Mouse (Mus musculus): ENCODE measurements around the gene Rpl36.
A peak's percentile ranks its signal among the peaks of the same experiment; 100 is the strongest.
"Not testable (repeated sequence)": the region's sequence is repeated elsewhere in the genome, so short reads cannot be mapped to it uniquely, and the experiment has no call there.

Rpl36 gene

DNA sequence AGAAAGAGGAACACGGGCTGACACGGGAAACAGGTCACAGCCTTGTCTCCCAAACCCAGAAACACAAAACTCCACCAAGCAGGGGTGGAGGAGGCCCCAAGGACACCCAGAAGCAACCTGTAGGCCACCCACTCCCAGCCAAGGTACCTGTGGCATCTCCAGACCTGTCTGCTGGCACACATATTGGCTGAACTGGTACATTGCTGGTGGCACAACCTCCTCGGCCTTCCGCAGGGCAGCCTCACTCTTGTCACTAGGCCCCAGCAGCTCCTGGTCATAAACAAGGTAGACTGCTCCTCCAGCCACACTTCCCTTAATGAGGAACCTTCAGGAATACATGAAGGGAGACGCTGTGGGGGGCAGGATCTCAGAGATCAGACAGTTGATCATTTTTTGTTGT is 4.5 kb upstream of the Rpl36 start:
- DNase-seq (ENCODE audit: low spot score) = no peak

DNA sequence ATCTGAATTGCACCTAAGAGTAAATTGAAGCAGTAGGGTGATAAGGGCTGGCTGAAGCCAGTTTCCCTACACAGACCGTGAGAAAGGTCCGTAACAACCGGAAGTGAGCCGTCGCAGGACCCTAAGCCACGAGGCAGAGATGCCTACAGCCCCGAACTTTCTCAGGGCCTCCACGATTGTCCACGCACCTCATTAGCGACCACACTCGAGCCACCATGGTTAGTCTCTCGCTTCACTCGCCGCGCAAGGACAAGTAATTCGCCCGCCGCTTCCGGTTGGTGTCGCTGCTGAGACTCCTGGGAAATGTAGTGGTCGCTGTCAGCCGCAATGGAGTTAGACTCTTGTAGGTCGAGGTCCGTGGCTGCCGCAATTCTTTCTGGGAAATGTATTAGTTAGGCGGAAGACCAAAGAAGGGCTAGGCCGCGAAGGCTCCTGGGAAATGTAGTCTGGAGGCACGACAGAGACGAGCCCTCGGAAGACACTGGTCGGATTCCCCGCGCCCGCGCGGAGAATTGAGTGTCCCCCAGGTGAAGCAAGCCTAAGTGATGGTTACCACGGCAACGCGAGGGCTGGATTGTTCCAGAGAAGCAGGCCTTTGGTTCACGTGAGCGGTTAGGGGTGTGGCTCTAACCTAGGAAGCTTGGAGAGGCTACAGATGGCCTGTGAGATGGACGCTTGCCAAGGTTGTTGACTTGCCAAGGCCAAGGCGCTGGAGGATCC is 3.6 kb upstream of the Rpl36 start, which contains the start of gene 2410015M20Rik:
TSS of gene 2410015M20Rik (minus strand) at position 320 of the 720 bp plus-strand sequence.
- DNase-seq (ENCODE audit: low spot score) = peak; percentile 95

DNA sequence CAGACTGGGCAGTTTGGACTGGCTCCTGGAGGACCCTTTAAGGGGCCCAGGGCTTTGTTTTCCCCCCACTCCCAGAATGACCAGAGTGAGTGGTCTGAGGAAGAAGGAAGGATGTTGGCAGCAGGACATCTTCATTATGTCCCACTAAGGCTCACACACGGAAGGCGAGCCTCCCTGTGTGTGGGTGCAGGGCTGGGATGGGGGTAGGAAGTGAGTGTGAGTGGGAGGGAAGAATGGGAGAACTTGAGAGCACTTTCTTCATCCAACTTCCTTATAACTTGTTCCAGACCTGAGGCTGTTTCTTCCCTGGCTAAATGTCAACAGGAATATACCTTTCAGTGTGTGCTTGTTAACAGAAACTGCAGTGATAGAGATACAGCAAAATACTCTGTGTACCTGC is 1.9 kb upstream of the Rpl36 start:
- no peak for DNase-seq (ENCODE audit: low spot score)

DNA sequence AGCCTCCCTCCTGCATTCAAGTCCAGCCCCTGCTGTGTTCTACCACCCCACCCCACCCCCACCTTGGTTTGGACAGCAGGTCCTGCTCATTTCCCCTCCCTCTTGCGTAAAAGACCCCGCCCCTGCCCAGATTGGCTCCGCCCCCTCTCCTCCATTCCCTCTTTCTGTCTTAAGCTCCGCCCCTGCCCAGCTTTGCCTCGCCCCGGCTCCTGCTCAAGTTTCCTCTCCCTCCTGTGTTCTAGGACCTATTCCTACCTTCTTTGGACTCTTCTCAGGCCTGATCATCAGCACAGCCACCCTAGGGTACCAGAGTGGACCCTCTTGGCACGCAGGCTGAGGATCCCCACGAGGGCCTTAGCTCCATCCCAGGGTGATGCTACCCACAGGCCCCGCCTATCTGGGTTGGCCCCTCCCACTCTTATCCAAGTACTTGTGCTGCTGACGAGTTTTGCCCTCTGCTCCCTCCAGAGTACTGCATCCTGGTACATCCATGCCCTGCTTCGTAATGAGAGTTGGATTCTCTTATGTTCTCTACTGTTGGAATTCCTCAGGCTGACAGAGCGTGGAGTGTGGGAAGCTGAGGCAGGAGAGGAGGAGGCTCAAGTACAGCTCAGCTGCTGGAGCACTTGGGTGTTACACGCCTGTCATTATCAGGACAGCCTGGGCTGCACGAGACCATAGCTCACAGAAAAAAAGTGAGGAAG is 1.2 kb upstream of the Rpl36 start:
- peak; percentile 55 for DNase-seq (ENCODE audit: low spot score)

DNA sequence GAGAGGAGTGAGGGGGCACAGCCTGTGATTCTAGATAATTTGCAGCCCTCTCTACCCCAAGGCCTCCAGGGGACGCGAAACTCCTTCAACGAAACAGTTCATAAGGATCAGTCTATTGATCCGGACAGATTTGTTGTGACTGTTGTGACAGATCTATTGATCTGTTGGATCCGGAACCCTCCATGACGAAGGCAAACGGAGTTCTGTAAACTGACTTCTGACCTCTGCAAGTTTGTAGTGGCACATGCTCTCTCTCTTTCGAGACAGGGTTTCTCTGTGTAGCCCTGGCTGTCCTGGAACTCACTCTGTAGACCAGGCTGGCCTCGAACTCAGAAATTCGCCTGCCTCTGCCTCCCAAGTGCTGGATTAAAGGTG is 664 bp upstream of the Rpl36 start:
- not testable (repeated sequence) for DNase-seq (ENCODE audit: low spot score)

DNA sequence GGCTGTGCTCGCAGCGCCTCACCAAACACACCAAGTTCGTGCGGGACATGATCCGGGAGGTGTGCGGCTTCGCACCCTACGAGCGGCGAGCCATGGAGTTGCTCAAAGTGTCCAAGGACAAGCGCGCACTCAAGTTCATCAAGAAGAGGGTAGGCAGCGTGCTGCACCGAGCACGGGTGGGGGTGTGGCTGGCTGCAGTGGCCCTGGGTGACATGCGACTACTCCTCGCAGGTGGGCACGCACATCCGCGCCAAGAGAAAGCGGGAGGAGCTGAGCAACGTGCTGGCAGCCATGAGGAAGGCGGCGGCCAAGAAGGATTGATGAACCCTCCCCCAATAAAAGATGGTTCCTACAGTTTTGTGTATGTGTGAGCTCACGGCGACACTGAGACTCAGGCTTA is 677 bp downstream of the Rpl36 start:
- DNase-seq (ENCODE audit: low spot score) = not testable (repeated sequence)

DNA sequence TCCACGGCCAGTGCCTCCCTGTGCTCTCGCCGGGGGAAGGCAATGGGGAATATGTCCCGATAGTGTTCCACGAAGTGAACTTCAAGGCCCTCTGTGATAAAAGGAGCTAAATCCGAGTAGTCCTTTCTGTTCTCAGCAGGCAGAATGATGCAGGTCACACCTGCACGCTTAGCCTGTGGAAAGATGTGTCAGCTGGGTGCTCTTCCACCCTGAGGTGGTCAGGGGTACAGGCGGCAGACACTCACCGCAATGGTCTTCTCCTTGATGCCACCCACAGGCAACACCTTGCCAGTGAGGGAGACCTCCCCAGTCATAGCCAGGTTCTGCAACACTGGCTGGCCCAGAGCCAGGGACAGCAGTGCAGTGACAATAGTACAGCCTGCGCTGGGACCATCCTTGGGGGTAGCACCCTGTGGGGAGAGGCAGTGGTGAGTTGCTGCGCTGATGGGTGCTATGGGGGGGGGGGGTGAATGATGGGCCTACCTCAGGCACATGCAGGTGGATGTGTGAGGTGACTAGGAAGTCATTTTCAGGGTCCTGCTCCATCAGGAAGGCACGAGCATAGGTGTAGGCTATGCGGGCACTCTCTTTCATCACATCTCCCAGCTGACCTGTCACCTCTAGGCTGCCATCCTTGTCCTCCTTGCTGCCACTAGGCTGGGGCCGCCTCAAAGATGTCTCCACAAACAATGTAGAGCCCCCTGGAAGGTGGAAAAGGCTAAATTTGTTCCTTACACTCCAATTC is 1.3 kb downstream of the Rpl36 start:
- no peak for DNase-seq (ENCODE audit: low spot score)

DNA sequence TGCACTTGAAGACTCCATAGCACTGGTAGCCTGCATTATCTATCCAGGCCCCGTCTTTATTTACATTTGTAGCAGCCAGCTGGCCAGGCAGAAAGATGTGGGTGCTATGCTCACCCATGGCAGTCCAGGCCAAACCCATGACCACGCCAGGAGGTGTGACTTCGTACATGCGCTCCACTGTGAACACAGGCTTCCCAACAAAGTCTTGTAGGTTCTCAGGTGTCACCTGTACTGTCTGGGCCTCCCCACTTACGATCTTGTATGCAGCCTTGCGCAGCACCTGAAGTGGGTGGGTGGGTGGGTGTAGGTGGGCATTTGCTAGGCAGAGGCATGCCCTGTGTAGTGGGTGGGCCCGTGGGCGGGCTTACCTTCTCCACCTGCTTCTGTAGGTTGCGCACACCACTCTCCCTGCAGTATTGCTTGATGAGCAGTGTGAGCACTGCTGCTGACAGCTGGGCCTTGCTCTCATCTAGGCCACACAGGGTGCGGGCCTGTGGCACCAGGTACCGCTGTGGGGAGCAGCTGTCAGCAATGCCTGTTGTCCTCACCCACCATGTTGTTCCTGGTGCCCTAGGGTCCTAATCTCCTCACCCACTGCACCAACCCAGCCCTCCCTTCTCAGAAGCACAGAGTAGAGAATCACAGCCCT is 2.0 kb downstream of the Rpl36 start:
- DNase-seq (ENCODE audit: low spot score) = no peak

DNA sequence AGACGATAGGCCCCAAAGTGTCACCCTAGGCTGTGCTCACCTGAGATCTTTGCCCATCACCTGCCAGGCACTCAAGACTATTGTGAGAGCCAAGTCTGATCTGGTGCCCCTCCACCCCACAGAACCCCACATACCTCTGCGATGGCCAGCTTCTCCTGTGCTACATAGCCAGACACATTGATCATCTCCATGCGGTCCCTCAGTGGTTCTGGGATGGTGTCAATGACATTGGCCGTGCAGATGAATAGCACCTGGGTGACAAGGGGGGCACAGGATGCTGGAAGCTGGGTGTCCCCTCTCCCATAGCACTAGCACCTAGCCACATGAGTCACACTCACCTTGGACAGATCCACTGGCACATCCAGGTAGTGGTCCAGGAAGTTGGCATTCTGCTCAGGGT is 2.6 kb downstream of the Rpl36 start:
- DNase-seq (ENCODE audit: low spot score) = no peak

DNA sequence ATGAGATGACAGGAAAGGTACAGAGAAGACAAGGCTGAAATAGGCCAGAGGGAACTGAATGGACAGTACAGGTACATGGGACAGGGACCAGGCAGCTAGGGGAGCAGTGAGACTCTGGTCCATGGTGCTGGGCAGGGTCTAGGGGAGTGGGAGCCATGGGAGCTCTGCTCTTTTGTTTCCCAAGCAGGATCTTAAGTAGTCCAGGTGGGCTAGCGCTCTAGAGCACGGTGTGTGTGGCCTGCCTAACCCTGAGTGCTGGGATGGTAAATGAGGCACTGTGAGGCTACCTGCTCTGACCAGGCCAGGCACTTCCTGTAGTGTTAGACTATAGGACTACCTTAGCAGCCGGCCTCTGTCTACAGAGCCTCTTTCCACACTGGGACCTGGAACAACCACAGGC is 3.5 kb downstream of the Rpl36 start:
- no peak for DNase-seq (ENCODE audit: low spot score)

DNA sequence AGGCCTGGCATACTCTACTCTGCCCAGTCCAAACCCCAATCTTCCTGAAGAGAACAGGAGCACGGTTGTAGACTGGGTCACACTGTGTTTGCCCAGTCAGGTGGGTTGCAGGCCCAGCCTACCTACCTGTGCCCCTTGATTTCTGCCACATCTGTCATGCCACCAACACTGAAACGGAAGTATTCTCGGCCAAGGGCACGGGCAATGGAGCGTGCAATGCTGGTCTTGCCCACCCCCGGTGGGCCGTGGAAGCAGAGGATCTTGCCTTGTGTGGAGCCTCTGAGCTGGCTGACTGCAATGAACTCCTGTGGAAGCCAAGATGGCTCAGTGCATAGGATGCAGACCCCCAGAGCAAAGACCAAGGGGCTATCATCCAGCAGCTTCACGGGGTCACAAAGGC is 4.4 kb downstream of the Rpl36 start:
- no peak for DNase-seq (ENCODE audit: low spot score)

DNA sequence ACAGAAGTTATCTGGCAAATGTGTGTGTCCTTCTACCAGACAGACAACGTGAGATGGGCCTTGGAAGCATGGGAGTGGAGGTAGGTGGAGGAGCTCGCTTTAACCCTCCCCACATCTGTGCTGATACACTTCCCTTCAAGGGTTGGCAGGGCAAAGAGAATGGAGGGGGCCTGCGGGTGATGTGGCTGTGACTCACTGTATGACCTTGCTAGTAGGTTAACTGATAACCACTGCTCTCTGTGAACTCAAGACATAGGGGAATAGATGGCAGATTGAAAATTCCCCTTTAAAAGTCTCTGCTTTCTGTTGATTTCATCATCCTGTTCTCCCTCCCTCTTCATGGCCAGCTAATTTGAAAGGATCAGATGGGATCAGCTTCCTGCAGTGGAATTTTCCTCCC is 12.3 kb downstream of the Rpl36 start:
- DNase-seq (ENCODE audit: low spot score) = no peak

DNA sequence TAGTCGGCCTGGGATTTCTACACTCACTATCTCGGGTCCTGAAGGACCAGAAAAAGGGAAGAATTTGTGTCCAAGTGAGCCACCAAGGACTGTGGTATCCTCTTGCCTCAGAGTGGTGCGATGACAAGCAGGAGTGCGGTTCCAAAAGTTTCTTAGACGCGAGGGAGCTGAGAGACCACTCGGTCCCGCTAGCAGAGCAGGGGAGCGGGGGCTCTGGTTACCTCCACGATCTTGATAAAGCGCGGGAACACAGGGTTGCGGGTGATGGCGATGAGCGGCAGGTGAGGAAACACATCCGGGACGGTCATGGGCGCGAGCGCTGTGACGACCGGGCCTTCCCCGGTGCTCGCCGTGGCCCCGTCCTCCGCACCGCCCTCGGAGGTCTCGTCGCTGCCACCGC is 13.0 kb downstream of the Rpl36 start:
- no peak for DNase-seq (ENCODE audit: low spot score)

DNA sequence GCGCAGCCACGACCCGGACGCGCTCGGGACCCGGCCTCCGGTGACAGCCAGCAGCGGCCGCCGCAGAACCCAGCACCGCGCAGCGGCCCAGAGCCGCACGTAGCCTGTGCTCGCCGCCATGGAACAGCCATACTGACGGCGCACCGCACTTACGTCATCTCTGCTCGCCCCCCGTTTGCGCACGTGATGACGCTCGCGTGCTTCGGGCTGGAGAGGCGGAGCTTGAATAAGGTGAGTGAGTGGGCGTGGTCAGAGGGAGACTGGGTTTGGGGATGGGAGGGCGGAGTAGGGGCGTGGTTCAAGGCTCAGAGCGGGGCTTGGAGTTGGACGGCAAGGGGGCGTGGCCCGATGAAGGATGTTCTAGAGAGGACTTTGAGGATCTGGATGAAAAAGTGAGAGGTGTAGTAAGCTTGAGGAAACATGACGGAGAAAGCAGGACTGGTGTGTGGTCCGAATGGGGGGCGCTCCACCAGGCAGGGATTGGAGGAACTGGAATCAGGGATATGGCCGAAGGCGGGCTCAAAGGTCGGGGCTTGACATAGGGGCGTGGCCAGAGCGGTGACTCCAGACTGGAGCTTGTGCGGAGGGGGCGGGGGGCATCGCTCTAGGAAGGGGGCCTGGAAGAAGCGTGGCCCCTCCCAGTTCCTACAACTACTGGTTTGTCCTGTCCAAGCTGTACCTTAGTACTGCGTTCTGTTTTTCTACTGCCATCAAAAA is 13.7 kb downstream of the Rpl36 start, which contains the start of gene Lonp1:
TSS of gene Lonp1 (minus strand) at position 134 of the 717 bp plus-strand sequence.
- DNase-seq (ENCODE audit: low spot score) = peak; percentile 98

DNA sequence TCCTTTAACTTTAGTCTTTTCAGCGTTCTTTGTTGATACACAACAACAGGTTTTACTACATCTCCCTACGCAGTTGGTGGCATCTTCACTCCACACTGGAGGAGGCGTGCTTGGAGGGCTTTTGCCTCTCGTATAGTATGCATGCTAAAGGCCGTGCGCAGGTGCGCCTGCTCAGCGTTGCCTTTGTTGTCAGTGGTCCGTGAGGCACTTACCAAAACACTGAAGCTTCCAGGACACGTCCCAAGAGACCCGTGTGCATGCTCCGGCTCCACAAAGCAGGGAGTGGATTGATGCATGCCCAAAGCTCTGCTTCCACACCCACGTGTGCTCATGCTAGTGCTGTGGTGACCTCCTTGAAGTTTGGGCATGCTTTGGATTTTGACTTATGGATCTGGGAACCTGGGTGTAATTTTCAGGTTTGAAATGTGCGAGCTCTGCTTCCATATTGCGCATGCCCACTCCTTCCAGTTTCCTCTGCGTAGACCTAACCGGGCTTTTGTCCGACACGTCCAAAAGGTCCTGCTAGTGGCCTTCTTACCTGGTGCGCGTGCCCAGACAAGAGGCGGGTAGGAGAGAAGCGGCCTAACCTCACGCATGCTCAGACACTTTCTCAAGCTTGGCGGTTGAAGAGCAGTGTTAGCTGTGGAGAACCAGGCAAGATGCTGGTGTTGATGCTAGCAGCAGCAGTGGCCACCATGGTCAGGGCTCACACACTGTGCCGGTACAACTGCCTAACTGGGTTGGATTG is 14.5 kb downstream of the Rpl36 start, which contains the start of gene Catsperd:
TSS of gene Catsperd (plus strand) at position 614 of the 748 bp plus-strand sequence.
- peak; percentile 59 for DNase-seq (ENCODE audit: low spot score)

DNA sequence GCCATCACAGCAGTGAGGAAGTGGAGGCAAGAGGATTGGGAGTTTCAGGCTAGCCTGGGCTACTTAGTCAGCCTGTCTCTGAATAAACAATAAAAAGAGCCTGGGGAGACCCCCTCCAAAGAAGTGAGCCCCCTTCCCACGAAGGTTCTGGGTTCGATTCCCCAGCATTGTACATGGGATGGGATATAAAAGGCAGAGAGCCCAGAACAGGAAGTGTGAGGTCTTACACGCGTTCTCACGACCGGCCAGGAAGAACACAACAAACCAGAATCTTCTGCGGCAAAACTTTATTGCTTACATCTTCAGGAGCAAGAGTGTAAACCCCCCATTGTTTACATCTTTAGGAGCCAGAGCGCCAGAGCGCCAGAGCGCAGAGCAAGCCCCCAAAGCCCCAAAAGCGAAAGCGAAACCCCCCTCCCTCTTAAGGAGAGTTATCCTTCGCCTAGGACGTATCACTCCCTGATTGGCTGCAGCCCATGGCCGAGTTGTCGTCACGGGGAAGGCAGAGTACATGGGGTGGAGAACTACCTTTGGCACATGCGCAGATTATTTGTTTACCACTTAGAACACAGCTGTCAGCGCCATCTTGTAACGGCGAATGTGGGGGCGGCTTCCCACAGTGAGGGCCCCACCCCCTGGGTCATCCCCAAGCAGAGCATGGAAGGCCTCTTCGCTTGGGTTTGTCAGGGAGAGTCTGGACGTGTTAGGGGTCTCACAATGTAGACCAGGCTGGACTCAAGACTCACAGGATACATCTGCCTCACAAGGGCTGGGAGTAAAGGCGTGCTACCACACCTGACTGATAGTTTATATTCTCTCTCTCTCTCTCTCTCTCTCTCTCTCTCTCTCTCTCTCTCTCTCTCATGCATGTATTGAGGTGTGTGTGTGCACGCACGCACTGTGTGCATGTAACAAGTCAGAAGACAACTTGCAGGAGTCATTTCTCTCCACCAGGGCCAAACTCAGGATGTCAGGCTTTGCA is 16.9 kb downstream of the Rpl36 start:
- DNase-seq (ENCODE audit: low spot score) = not testable (repeated sequence)

DNA sequence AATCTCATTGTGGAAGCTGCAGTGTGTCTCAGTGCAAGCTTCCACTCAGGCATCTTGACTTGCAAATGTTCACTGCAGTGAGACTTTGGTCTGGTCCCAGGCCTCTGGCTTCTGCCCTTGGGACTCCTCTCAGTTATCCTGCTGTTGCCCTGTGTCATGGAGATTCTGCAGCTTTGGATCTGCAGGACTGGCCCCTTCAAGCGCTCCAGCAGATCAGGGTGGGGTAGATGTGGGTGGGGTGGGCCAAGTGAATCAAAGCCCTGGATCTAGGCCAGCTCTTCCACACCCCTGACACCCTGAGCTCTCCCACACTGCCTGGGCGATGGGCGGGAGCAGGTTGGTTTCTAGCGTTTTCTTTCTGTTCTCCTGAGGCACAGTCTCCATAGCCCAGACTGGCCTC is 18.6 kb downstream of the Rpl36 start:
- DNase-seq (ENCODE audit: low spot score) = no peak

DNA sequence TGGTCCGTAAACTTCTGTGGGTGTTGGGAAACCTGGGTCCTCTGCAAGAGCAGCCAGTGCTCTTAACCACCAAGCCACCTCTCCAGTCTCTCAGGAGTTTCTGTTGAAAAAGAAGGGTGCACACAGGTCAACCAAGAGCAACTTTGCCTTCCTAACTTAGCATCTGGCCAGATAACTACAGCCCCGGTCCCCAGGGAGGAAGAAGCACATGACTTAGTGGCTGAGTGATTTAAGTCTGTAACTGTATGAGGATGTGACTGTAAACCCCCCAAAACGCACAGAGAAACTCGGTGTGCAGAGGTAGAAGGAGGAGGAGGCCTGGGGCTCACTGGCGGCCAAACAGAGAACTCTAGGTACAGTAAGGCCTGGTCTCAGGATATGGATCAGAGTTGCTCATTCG is 20.8 kb downstream of the Rpl36 start:
- no peak for DNase-seq (ENCODE audit: low spot score)

DNA sequence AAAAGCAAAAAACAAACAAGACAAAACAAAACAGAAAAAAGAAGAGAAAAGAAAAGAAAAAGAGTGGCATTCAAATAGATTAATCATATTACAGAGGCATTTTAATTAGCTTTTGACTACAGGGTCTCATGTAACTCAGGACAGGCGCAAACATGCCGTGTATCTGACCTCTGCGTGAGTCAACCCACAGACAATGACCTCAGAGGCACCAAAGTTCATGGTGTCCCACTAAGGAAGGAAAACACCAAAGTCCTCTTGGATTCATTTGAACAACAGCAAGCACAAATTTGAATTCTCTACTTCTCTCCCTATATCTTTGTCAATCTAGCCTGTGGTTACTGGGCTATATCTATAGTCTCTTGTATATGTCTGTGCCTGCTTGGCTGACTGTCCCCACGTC is 30.0 kb downstream of the Rpl36 start:
- no peak for DNase-seq (ENCODE audit: low spot score)

DNA sequence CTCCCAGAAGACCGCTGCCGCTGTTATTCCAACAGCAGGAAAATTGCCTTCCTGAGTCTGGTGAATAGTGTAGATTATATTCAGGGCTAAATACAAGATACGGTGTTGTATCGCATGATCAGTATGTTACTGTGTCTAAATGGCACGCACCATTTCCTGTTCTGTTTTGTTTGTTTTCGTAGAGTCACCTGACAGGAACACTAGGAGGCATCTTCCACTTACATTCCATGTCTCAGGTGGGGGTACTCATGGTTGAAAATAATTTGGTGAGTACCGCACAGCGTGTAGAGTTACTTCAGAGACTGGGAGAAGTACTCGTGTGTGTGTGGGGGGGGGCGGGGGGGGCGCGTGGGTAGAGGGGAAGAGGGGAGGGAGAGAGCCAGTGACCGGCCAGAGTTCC is 34.3 kb downstream of the Rpl36 start:
- DNase-seq (ENCODE audit: low spot score) = no peak
